Mouse (Mus musculus) embryonic facial prominence, embryonic 14.5 days (tissue): ENCODE results near the gene Mpdu1. TPM values are rescaled to one million over a fixed set of nuclear protein-coding genes. Genes with fewer than 3 reads are reported as not detected.

Experiments
- ATAC-seq: fragments of 200-750 bp; cut with Nextera tagmentation; 2 replicates; pipeline ENCODE4 v1.8.0; 2017; ENCODE audit warnings: low read depth, moderate number of reproducible peaks, moderate TSS enrichment
- DNase-seq: peaks from one replicate; pipeline ENCODE4 v3.0.0-alpha.2; 2015; ENCODE audit warnings: low spot score
- H3K27ac ChIP-seq: fragments of 300-500 bp; sonication (generic); replicated peaks from 2 replicates; pipeline ENCODE4 v1.5.1; 2014; ENCODE audit warnings: low read depth, mild to moderate bottlenecking, low read length, moderate library complexity
- H3K27me3 ChIP-seq: fragments of 300-500 bp; sonication (generic); replicated peaks from 2 replicates; pipeline ENCODE4 v1.6.1; 2014; ENCODE audit warnings: low read length; ENCODE audit not compliant: control insufficient read depth, insufficient read depth
- H3K36me3 ChIP-seq: fragments of 300-500 bp; sonication (generic); 2 replicates; pipeline ENCODE4 v1.6.1; 2014; ENCODE audit warnings: low read length, mixed read lengths; ENCODE audit not compliant: control insufficient read depth, insufficient read depth
- H3K4me1 ChIP-seq: fragments of 300-500 bp; sonication (generic); 2 replicates; pipeline ENCODE4 v1.6.1; 2014; ENCODE audit warnings: antibody characterized with exemption, low read length; ENCODE audit not compliant: control insufficient read depth, insufficient read depth
- H3K4me2 ChIP-seq: fragments of 300-500 bp; sonication (generic); 2 replicates; pipeline ENCODE4 v1.6.1; 2014; ENCODE audit warnings: low read depth, mild to moderate bottlenecking, low read length, moderate library complexity, mixed read lengths
- H3K4me3 ChIP-seq: fragments of 300-500 bp; sonication (generic); 2 replicates; pipeline ENCODE4 v1.5.1; 2014; ENCODE audit warnings: low read depth, mild to moderate bottlenecking, low read length
- H3K9ac ChIP-seq: fragments of 300-500 bp; sonication (generic); 2 replicates; pipeline ENCODE4 v1.6.1; 2014; ENCODE audit warnings: low read depth, mild to moderate bottlenecking, low read length, moderate library complexity, mixed read lengths
- H3K9me3 ChIP-seq: fragments of 300-500 bp; sonication (generic); 2 replicates; pipeline ENCODE4 v1.6.1; 2016; ENCODE audit warnings: low read length; ENCODE audit not compliant: control insufficient read depth
- WGBS: fragments of 180-500 bp; shearing (Covaris S2); extraction: QIAGEN DNeasy Blood & Tissue Kit; methylation state at CpG from one replicate; pipeline ENCODE4 v1.1.7; 2014; 5-methylcytosine and 5-hydroxymethylcytosine counted together
- polyA plus RNA-seq: library from polyadenylated mRNA; unstranded; fragments of >200 nt; fragmentation: Nextera tagmentation; extraction: Ambion mirVana; gene quantifications from 2 replicates; pipeline ENCODE4 v1.2.1, GENCODE M21; 2014

The Mpdu1 gene
- polyA plus RNA-seq, 1 experiment from 2014 or later: 29.1 TPM

DNA sequence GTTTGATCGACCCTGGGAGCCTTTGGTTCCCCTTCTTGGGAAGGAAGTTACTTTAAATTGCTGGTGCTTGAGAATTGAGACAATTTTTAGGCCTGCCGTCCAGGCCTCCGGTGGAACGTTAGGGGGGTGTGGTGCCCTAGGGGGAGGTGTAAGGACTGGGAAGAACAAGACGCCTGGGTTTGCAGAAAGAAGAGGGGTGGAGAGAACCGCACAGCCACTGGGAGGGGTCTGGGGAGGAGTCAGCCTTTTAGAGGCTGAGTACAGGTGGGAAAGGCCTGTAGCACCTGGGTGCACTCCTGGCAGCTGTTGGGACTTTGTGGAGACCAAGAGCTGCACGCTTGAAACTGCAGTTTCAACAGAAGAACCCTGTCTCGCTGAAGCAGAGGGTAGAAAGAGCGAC is 7.7 kb downstream of the Mpdu1 start:
- H3K4me1 ChIP-seq: no peaks in the 10 kb centered on the region
- H3K27ac ChIP-seq: peak overlapping the region; percentile 49; the same call in 1 of the 2 replicates
- no peaks in the 10 kb centered on the region for H3K9me3 ChIP-seq
- ATAC-seq (peak; percentile 27; the same call in 1 of the 2 replicates), DNase-seq (peak; percentile 32)
- 33% methylated on average over 9 of the region's 9 CpGs for WGBS
- peaks cover 77% of the 10 kb centered on the region for H3K36me3 ChIP-seq
- H3K4me3 ChIP-seq: no peak overlapping the region
- H3K27me3 ChIP-seq: no peaks in the 10 kb centered on the region
- H3K4me2 ChIP-seq: no peak overlapping the region
- peak overlapping the region; percentile 11; the same call in 1 of the 2 replicates for H3K9ac ChIP-seq

GRCm38 (mm10) chr11:69653399-69653798 is 9.0 kb downstream of the Mpdu1 start:
- H3K9me3 ChIP-seq: no peaks in the 10 kb centered on the region
- H3K36me3 ChIP-seq: peaks cover 80% of the 10 kb centered on the region
- H3K4me1 ChIP-seq: no peaks in the 10 kb centered on the region
- DNase-seq: no peak
- H3K27ac ChIP-seq: no peak overlapping the region
- ATAC-seq: no peak; the same call in 1 of the 2 replicates
- H3K4me3 ChIP-seq: no peak overlapping the region
- WGBS: 60% methylated on average over 5 of the region's 5 CpGs
- no peaks in the 10 kb centered on the region for H3K27me3 ChIP-seq
- no peak overlapping the region for H3K4me2 ChIP-seq
- peak overlapping the region; percentile 30; the same call in 1 of the 2 replicates for H3K9ac ChIP-seq

DNA sequence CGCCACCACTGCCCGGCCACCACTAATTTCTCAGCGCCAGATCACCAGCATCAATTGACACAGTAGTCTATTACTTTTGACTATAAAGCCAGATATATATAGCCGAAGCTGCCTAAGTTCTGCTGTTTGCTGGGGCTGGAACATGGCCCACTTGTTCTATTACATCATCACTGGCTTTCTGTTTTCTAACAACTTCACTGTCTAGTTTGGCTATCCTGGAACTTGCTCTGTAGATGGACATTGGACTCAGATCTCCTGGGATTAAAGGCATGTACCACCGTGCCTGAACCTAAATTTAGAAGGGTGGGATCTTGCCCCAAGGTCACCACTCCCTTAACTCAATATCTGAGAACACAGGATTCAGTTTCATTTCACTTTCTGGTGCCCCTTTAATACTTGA is 16.6 kb downstream of the Mpdu1 start:
- Histone ChIP-seq H3K27me3 (no peaks in the 10 kb centered on the region), H3K36me3 (peaks cover 96% of the 10 kb centered on the region), H3K4me1 (no peaks in the 10 kb centered on the region), H3K27ac (no peak overlapping the region), H3K4me2 (no peak overlapping the region), H3K4me3 (no peak overlapping the region), H3K9ac (no peak overlapping the region), H3K9me3 (no peaks in the 10 kb centered on the region)
- 89% methylated on average over 5 of the region's 5 CpGs for WGBS
- DNase-seq (no peak), ATAC-seq (no peak)

GRCm38 (mm10) chr11:69635471-69635870 is 27.0 kb downstream of the Mpdu1 start:
- Histone ChIP-seq H3K4me2 (peak overlapping the region; percentile 89), H3K27me3 (no peaks in the 10 kb centered on the region), H3K4me3 (no peak overlapping the region), H3K4me1 (peaks cover 25% of the 10 kb centered on the region), H3K9ac (no peak overlapping the region), H3K9me3 (no peaks in the 10 kb centered on the region), H3K36me3 (peaks cover 34% of the 10 kb centered on the region), H3K27ac (no peak overlapping the region)
- no peak for ATAC-seq
- no peak for DNase-seq
- WGBS: 80% methylated on average over 3 of the region's 3 CpGs

DNA sequence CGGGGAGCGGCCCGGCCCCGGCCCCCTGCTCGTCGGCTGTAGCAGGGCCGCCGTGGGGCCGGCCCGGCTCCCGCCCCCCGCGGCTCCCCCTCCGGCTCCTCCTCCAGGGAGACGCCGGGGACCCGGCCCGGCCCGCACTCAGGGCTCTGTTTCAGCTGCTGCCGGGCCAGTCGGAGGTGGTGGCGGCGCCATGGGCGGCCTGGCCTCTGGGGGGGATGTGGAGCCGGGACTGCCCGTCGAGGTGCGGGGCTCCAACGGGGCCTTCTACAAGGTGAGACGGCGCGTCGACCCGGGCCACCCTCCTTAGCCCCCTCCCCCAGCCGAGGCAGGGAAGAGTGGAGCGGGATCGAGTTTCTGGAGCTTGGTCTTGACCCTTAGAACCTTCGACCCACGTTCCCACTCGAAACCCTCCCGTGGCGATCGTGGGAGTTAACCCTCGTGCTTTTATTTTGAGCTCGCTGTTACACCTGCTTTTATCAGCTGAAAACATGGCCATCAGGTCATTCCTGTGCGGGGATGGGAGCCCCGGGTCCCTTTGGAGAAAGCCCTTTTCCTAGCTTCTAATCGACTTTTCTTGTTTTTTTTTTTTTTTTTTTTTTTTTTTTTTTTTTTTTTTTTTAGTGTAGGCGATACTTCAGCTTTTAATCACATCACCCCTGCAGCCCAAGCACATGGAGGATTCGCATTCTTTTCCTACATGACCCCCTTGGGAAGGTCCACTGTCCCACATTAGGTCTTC is 29.1 kb downstream of the Mpdu1 start:
- peaks cover 18% of the 10 kb centered on the region for H3K36me3 ChIP-seq
- H3K4me2 ChIP-seq: peak overlapping the region; percentile 89
- WGBS: under 1% methylated on average over 12 of the region's 50 CpGs
- H3K9me3 ChIP-seq: no peaks in the 10 kb centered on the region
- H3K4me3 ChIP-seq: peak overlapping the region; percentile 91
- peaks cover 25% of the 10 kb centered on the region for H3K4me1 ChIP-seq
- H3K27ac ChIP-seq: peak overlapping the region; percentile 95
- H3K27me3 ChIP-seq: no peaks in the 10 kb centered on the region
- H3K9ac ChIP-seq: peak overlapping the region; percentile 96
- peak; percentile 67 for DNase-seq
- ATAC-seq: peak; percentile 66

DNA sequence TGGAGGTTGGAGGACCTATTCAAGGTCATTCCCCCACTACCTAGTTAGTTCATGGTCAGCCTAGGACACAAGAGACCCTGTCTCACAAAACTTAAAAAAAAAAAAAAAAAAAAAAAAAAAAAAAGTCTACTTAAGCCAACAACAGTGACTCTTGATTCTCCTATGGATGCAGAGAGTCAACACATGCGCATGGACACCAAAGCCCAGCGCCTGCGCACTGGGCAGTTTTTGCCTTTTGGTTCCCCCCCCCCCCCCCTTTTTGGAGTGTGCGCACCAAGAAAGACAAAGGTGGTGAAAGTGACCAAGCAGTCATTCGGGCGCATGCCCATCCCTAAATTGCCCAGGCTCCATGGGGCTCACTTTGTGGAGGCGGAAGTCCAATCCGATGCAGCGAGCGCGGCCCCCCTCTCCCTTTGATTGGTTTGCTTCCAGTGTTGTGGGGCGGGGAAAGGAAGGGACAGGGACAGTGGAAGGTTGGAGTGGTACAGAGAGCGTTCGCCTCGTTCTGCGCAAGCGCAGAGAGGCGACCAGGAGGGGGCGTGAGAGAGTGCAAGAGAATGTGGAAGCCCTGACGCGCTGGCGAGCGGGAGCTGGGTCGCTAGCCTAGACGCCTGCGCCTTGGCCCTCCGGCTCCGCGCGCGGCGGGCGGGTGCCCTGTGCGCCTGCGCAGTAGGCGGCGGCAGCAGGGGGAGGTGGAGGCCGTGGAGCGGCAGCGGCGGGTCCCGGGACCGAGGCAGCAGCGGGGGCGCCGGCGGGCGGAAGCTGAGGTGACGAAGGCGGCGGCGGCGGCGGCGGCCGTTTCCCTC is 30.0 kb downstream of the Mpdu1 start, which contains the start of gene Fxr2:
Fxr2 (plus strand) TSS at position 707 of the 806 bp plus-strand sequence.
- WGBS: under 1% methylated on average over 22 of the region's 56 CpGs

DNA sequence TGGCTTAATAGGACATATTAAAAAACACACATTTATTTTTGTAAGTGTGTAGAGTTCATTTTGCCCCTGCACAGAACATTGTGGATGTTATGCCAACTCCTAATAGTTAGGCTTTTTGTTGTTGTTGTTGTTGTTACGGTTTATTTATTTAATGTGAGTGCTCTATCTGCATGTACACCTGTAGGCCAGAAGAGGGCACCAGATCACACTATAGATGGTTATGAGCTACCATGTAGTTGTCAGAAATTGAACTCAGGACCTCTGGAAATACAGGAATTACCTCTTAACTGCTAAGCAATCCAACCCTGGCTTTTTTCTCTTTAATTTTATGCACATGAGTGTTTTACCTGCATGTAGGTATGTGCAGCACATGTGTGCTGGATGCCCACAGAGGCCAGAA is 32.6 kb downstream of the Mpdu1 start:
- H3K27me3 ChIP-seq: no peaks in the 10 kb centered on the region
- no peak overlapping the region for H3K27ac ChIP-seq
- H3K4me1 ChIP-seq: peaks cover 15% of the 10 kb centered on the region
- ATAC-seq (no peak), DNase-seq (no peak)
- H3K36me3 ChIP-seq: no peaks in the 10 kb centered on the region
- H3K4me3 ChIP-seq: no peak overlapping the region
- no peak overlapping the region for H3K9ac ChIP-seq
- WGBS: 63% methylated on average over 1 of the region's 1 CpGs
- H3K4me2 ChIP-seq: no peak overlapping the region
- no peaks in the 10 kb centered on the region for H3K9me3 ChIP-seq

More for the DNA sequence above, 30.0 kb downstream of the Mpdu1 start, which contains the start of gene Fxr2:
- H3K9ac ChIP-seq: peak within 1 kb of the TSS; percentile 96
- peaks cover 11% of the 10 kb centered on the region for H3K36me3 ChIP-seq
- H3K4me2 ChIP-seq: peak within 1 kb of the TSS; percentile 89
- ATAC-seq (peak; percentile 98), DNase-seq (peak; percentile 99)
- H3K4me1 ChIP-seq: peaks cover 25% of the 10 kb centered on the region
- peak within 1 kb of the TSS; percentile 91 for H3K4me3 ChIP-seq
- H3K9me3 ChIP-seq: no peaks in the 10 kb centered on the region
- peak within 1 kb of the TSS; percentile 95 for H3K27ac ChIP-seq
- H3K27me3 ChIP-seq: no peaks in the 10 kb centered on the region

DNA sequence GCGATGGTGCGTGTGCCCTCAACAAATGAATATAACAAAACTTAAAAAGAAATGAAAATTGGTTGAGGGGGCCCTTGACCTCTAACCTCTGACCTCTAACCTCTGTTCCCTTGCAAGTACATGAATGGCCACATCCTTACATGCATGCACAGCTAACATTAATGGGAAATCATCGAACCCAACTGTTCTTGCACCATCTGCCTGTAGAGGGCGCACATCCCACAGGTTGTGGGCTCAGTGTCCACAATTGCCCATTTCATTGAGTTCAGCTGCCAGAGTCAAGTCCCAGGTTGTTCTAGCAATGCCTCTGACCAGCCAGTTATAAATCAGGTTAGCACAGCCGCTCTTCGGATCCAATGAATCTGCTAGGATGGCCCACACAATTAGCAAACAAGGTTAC is 34.2 kb downstream of the Mpdu1 start:
- no peaks in the 10 kb centered on the region for H3K27me3 ChIP-seq
- no peak overlapping the region for H3K9ac ChIP-seq
- no peak for ATAC-seq
- DNase-seq: peak; percentile 73
- H3K4me3 ChIP-seq: no peak overlapping the region
- H3K27ac ChIP-seq: no peak overlapping the region
- no peaks in the 10 kb centered on the region for H3K9me3 ChIP-seq
- no peaks in the 10 kb centered on the region; the same call in 1 of the 2 replicates for H3K36me3 ChIP-seq
- no peak overlapping the region for H3K4me2 ChIP-seq
- 0 out of 2 replicates have a peak, but pooled peaks cover 4% of the 10 kb centered on the region for H3K4me1 ChIP-seq
- 32% methylated on average over 6 of the region's 6 CpGs for WGBS
